Mouse (Mus musculus) heart, embryonic 13.5 days (tissue): ENCODE results near the gene C330021F23Rik. TPM values are rescaled to one million over a fixed set of nuclear protein-coding genes. Genes with fewer than 3 reads are reported as not detected.

Experiments used
- ATAC-seq: fragments of 200-750 bp; cut with Nextera tagmentation; 2 replicates; pipeline ENCODE4 v1.8.0; 2017; ENCODE audit warnings: moderate TSS enrichment; ENCODE audit not compliant: insufficient number of reproducible peaks, low FRiP score, low TSS enrichment; ENCODE audit errors: extremely low read depth
- H3K27ac ChIP-seq: fragments of 300-500 bp; sonication (generic); replicated peaks from 2 replicates; pipeline ENCODE4 v1.5.1; 2015; ENCODE audit warnings: moderate library complexity, mild to moderate bottlenecking, inconsistent platforms
- H3K27me3 ChIP-seq: fragments of 300-500 bp; sonication (generic); replicated peaks from 2 replicates; pipeline ENCODE4 v1.6.1; 2015; ENCODE audit warnings: mild to moderate bottlenecking, inconsistent platforms
- H3K36me3 ChIP-seq: fragments of 300-500 bp; sonication (generic); 2 replicates; pipeline ENCODE4 v1.6.1; 2015; ENCODE audit warnings: mild to moderate bottlenecking, inconsistent platforms
- H3K4me1 ChIP-seq: fragments of 300-500 bp; sonication (generic); 2 replicates; pipeline ENCODE4 v1.6.1; 2015; ENCODE audit warnings: inconsistent platforms
- H3K4me2 ChIP-seq: fragments of 300-500 bp; sonication (generic); 2 replicates; pipeline ENCODE4 v1.6.1; 2015; ENCODE audit warnings: inconsistent platforms, mild to moderate bottlenecking, moderate library complexity
- H3K4me3 ChIP-seq: fragments of 300-500 bp; sonication (generic); 2 replicates; pipeline ENCODE4 v1.5.1; 2015; ENCODE audit warnings: moderate library complexity, mild to moderate bottlenecking, inconsistent platforms
- H3K9ac ChIP-seq: fragments of 300-500 bp; sonication (generic); 2 replicates; pipeline ENCODE4 v1.6.1; 2015; ENCODE audit warnings: inconsistent platforms, mild to moderate bottlenecking, moderate library complexity
- H3K9me3 ChIP-seq: fragments of 300-500 bp; sonication (generic); 2 replicates; pipeline ENCODE4 v1.6.1; 2016; ENCODE audit warnings: inconsistent platforms
- WGBS: fragments of 180-500 bp; shearing (Covaris S2); methylation state at CpG from one replicate; pipeline ENCODE4 v1.1.7; 2015; ENCODE audit warnings: mixed read lengths; 5-methylcytosine and 5-hydroxymethylcytosine counted together
- polyA plus RNA-seq: library from polyadenylated mRNA; unstranded; fragments of >200 nt; fragmentation: Nextera tagmentation; extraction: Ambion mirVana; gene quantifications from 2 replicates; pipeline ENCODE4 v1.2.1, GENCODE M21; 2015

C330021F23Rik gene
- polyA plus RNA-seq, 1 experiment from 2014 or later = 5.5 TPM

DNA sequence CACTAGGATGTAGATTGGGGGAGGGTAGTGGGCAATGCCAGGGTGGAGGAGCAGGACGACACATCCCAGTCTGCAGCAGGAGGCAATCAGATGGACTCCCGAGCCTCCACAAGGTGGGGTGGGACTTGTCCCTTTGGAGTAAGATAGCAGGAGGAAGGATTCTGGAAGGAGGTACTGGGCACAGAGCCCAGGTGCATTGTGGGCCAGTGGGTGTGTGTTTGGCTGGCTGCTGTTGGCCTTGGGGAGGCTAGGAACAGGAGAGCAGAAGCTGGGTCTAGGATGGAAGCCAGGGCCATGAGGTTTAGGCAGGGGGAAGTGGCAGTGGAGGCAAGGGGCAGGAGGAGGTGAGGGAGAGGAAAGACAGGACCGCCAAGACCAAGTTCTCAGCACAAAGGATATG lies 25.7 kb downstream of the C330021F23Rik start:
- Histone ChIP-seq H3K27ac (no peak overlapping the region), H3K9me3 (no peaks in the 10 kb centered on the region), H3K9ac (no peak overlapping the region), H3K4me3 (no peak overlapping the region), H3K4me2 (no peak overlapping the region), H3K36me3 (no peaks in the 10 kb centered on the region), H3K27me3 (no peaks in the 10 kb centered on the region; the same call in 1 of the 2 replicates), H3K4me1 (no peaks in the 10 kb centered on the region)
- WGBS = 47% methylated on average over 3 of the region's 3 CpGs
- ATAC-seq = no peak

DNA sequence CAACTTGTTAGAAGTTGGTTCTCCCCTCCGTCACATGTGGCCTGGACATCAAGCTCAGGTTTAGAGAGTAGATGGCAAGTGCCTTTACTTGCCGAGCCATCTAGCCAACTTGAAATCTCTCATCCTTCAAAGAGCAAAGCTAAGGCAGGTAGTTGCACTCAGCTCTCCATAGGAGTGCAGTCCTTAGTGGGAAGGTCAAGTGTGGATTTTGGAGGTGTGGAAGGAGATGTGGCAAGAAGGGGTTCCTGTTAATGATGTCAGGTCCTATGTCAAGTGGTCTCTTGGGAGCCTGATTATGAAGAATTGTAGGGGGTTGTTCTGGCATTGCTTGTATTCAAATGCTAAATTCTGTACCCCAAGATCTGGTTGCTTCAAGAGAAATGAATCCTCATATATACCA lies 26.7 kb downstream of the C330021F23Rik start:
- H3K36me3 ChIP-seq = no peaks in the 10 kb centered on the region
- H3K27ac ChIP-seq = no peak overlapping the region
- 84% methylated on average over 2 of the region's 2 CpGs for WGBS
- H3K4me2 ChIP-seq = no peak overlapping the region
- H3K27me3 ChIP-seq = no peaks in the 10 kb centered on the region
- no peak overlapping the region for H3K9ac ChIP-seq
- no peak overlapping the region for H3K4me3 ChIP-seq
- H3K4me1 ChIP-seq = no peaks in the 10 kb centered on the region
- H3K9me3 ChIP-seq = no peaks in the 10 kb centered on the region
- no peak for ATAC-seq

DNA sequence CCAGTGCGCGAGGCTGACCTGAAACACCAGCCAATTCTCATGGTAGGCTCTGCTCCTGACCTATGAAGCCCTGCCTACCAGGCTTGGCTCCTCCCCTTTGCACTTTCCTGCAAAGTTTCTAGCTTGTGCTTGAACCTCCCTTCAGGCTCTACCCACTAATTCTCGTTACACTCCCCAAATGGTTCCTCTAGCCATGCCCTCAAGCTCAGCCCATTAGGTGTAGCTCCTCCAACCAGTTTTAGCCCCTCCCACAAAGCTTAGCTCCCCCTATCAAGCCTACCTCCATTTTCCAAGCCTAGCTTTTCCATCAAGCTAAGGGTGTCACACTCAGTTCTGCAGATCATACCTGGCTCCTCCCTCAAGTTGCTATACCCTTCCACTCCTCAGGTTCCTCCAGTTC lies 30.3 kb downstream of the C330021F23Rik start:
- Histone ChIP-seq H3K36me3 (no peaks in the 10 kb centered on the region), H3K27me3 (no peaks in the 10 kb centered on the region), H3K4me2 (no peak overlapping the region), H3K4me1 (no peaks in the 10 kb centered on the region), H3K9ac (no peak overlapping the region), H3K27ac (no peak overlapping the region), H3K4me3 (no peak overlapping the region), H3K9me3 (no peaks in the 10 kb centered on the region)
- 65% methylated on average over 3 of the region's 3 CpGs for WGBS
- no peak for ATAC-seq

DNA sequence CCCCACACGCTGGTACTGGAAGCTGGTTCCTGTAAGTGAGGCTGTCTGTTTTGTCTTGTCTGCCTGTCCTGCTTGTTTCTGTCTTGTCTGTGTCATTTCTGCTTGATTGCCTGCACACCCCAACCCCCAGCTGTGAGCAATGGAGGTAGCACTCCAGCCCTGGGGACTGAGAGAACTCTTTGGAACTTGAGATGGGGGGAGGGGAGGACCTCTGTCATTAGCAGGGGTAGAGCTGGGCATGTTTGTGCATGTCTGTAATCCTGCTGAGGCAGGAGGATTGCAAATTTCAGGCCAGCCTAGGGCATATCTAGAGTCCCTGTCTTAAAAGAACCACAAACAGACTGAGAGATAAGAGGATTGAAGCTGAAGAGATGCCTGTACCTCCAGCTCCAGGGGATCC lies 31.4 kb downstream of the C330021F23Rik start:
- 70% methylated on average over 1 of the region's 1 CpGs for WGBS
- Histone ChIP-seq H3K27me3 (no peaks in the 10 kb centered on the region), H3K9ac (no peak overlapping the region), H3K36me3 (no peaks in the 10 kb centered on the region), H3K9me3 (no peaks in the 10 kb centered on the region), H3K4me3 (no peak overlapping the region), H3K4me2 (no peak overlapping the region), H3K27ac (no peak overlapping the region), H3K4me1 (no peaks in the 10 kb centered on the region)
- no peak for ATAC-seq

DNA sequence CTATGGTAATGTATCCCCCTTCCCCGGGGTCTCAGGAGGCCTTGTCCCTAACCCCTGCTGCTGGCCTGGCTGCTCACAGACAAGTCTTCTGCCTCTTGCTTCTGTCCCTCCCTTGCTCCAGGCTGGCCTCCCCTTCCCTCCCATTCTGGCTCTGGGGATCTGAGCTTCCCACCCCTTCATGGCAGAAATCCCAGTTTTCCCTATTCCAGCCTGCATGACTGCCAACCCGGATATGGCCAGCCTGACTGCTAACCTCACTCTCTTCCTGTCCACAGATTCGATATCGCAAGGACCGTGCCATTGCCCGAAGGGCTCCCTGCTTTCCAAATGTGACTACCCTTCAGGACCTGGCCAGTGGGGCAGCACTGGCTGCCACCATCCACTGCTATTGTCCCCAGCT lies 32.6 kb downstream of the C330021F23Rik start:
- ATAC-seq = no peak
- no peak overlapping the region for H3K9ac ChIP-seq
- no peak overlapping the region for H3K4me2 ChIP-seq
- no peak overlapping the region for H3K4me3 ChIP-seq
- H3K9me3 ChIP-seq = no peaks in the 10 kb centered on the region
- no peaks in the 10 kb centered on the region for H3K27me3 ChIP-seq
- H3K27ac ChIP-seq = 0 out of 2 replicates have a peak overlapping the region, but pooled peaks have one; percentile 8
- no peaks in the 10 kb centered on the region for H3K4me1 ChIP-seq
- WGBS = 71% methylated on average over 6 of the region's 6 CpGs
- H3K36me3 ChIP-seq = no peaks in the 10 kb centered on the region

DNA sequence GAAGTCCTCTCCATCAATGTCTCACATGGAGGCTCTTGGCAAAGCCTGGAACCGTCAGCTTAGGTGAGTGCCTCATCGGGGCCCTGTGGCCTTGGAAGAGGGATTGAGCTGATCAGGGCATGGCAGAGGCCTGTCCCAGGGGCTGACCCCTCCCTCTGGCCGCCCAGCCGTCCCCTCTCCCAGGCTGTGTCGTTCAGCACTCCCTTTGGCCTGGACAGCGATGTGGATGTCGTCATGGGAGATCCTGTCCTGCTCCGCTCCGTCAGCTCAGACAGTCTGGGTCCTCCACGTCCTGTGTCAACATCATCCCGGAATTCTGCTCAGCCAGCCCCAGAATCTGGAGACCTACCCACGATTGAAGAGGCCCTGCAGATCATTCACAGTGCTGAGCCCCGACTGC lies 35.6 kb downstream of the C330021F23Rik start:
- Histone ChIP-seq H3K9ac (no peak overlapping the region), H3K4me1 (peaks cover 10% of the 10 kb centered on the region), H3K4me3 (no peak overlapping the region), H3K9me3 (no peaks in the 10 kb centered on the region), H3K4me2 (no peak overlapping the region), H3K27me3 (no peaks in the 10 kb centered on the region), H3K36me3 (peaks cover 12% of the 10 kb centered on the region), H3K27ac (no peak overlapping the region)
- WGBS = 66% methylated on average over 13 of the region's 13 CpGs
- no peak for ATAC-seq

DNA sequence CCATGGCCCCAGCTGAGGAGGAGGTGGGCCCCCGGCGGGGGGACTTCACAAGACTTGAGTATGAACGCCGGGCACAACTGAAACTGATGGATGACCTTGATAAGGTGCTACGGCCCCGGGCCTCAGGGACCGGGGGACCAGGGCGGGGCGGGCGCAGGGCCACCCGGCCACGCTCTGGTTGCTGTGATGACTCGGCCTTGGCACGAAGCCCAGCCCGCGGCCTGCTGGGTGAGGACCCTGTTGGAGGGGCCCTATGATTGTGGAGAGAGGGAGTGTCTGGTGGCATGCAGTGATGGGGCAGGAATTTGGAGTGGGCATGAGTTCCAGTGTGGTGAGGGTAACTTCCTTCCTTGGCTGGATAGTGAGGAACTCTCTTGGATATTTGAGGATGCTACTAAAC lies 38.8 kb downstream of the C330021F23Rik start:
- Histone ChIP-seq H3K9ac (peak overlapping the region; percentile 26; the same call in 1 of the 2 replicates), H3K4me3 (no peak overlapping the region), H3K4me2 (peak overlapping the region; percentile 20; the same call in 1 of the 2 replicates), H3K27me3 (no peaks in the 10 kb centered on the region), H3K4me1 (peaks cover 20% of the 10 kb centered on the region), H3K27ac (no peak overlapping the region), H3K9me3 (no peaks in the 10 kb centered on the region), H3K36me3 (peaks cover 44% of the 10 kb centered on the region)
- ATAC-seq = 0 out of 2 replicates have a peak, but pooled peaks have one; percentile 16
- 45% methylated on average over 16 of the region's 16 CpGs for WGBS

DNA sequence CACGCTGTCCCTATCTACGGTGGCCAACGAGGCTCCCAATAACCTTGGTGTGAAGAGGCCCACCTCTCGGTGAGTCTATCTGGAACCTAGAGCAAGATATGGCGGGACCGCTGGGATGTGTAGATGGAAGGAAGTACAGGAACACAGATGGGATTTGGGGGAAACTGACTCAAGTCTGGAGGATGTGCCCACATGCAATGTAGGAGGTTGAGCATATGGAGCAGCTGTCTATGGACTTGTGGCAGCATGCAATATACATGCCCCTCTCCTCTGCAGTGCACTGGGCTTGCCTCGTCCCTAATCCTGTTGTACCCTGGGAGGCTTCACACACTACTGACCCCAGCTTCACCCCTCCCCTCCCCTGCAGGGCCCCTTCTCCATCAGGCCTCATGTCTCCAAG lies 40.0 kb downstream of the C330021F23Rik start:
- ATAC-seq = no peak
- WGBS = 88% methylated on average over 7 of the region's 7 CpGs

DNA sequence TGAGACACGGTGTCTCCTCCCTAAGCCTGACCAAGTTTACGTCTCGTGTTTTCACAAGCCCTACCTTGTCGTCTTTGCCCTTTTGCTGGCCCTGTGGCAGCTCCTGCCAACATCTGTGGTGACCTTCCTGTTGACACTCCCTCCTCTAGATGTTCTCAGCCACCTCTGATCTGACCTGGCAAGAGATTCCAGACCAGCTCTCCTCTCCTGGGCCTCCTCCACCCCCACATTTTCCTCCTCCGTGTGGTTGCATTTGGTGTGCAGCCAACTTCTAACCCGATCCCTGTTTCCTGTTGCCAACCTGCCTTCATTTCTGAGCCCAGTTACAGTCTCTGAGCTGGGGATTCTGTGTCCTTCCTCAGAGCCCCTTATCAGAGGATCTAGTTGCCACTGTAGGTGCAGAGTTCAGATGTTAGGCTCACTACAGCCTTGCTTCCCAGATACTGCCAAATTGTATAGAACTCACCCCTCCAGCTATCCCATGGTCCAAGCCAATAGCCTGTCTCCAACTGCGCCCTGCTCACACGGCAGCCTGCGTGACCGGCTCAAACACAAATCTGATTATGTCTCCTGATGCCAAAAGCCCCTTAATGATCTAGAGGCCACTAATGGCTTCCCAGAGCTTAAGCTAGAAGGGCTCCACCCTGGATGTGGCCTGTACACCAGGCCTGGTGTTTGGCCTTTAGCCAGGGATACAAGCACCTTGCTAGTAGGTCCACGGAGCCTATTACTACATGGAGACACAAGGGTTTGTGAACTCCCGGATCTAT lies 41.4 kb downstream of the C330021F23Rik start:
- Histone ChIP-seq H3K27me3 (no peaks in the 10 kb centered on the region), H3K4me1 (peaks cover 20% of the 10 kb centered on the region), H3K36me3 (peaks cover 70% of the 10 kb centered on the region), H3K4me3 (no peak overlapping the region), H3K9ac (no peak overlapping the region; the same call in 1 of the 2 replicates), H3K4me2 (no peak overlapping the region), H3K27ac (no peak overlapping the region; the same call in 1 of the 2 replicates), H3K9me3 (no peaks in the 10 kb centered on the region)
- ATAC-seq = 0 out of 2 replicates have a peak, but pooled peaks have one; percentile 34
- WGBS = 77% methylated on average over 12 of the region's 12 CpGs

More for the DNA sequence above, 40.0 kb downstream of the C330021F23Rik start:
- peaks cover 56% of the 10 kb centered on the region for H3K36me3 ChIP-seq
- H3K4me3 ChIP-seq = no peak overlapping the region
- no peak overlapping the region for H3K27ac ChIP-seq
- no peak overlapping the region for H3K4me2 ChIP-seq
- H3K9me3 ChIP-seq = no peaks in the 10 kb centered on the region
- no peak overlapping the region for H3K9ac ChIP-seq
- no peaks in the 10 kb centered on the region for H3K27me3 ChIP-seq
- H3K4me1 ChIP-seq = peaks cover 20% of the 10 kb centered on the region

DNA sequence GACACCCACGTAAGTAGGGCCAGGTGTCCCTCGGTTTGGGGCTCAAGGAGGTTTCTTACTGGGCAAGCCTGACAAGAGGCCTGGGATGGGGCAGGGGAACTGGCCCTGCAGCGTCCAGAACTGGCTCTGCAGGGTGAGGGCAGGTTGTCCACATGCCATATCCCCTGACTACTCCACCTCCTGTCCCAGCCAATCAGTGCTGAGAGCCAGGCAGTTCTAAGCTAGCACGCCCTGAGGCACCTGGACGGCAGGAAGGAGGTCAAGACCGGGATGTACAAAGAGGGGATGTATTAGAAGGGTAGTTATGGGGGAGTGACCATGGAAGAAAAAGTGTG lies 42.0 kb downstream of the C330021F23Rik start:
- Histone ChIP-seq H3K4me1 (peaks cover 20% of the 10 kb centered on the region), H3K27ac (no peak overlapping the region), H3K4me3 (no peak overlapping the region), H3K36me3 (peaks cover 76% of the 10 kb centered on the region), H3K4me2 (no peak overlapping the region), H3K27me3 (no peaks in the 10 kb centered on the region), H3K9ac (no peak overlapping the region), H3K9me3 (no peaks in the 10 kb centered on the region)
- WGBS = 85% methylated on average over 6 of the region's 6 CpGs
- ATAC-seq = no peak

DNA sequence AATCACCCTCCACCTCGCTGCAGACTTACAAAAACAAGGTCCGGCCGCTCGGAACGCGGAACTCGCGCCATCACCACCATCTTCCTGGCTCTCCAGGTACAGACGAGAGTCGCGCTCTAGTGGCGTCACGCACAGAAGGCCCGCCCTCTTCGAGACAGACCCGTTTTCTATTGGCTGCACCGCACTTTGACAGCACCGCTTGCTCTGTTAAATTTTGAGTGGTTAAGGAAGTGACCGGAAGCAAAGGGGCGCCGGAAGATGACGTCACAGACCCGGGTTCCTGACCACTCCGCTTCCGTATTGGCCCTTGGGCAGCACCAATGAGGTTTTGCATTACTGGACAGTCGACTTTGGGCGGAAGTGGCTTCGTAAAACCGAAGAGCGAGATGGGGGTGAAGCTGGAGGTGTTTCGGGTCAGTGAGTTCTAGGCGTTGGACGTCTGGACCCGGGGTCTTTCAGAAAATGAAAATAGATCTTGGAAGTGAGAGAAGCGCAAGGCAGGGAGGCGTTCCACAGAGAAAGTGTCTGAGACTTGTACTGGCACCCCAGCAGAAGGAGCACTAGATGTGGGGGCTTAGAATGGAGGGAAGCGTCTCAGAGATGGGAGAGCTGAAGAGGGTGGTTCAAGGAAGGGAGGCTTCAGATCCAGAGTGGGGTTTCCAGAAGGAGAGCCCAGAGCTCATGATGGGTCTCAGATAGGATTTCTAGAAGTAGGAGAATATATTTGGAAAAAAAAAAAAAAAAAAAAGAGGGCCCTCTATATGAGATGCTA lies 53.6 kb downstream of the C330021F23Rik start, which contains the start of the genes Xab2 and Pet100:
TSS of gene Xab2 (minus strand) at position 118 of the 772 bp plus-strand sequence.
TSS of gene Pet100 (plus strand) at position 350 of the 772 bp plus-strand sequence.
- peak; percentile 96 for ATAC-seq
- peak within 1 kb of the TSS; percentile 95 for H3K9ac ChIP-seq
- H3K4me1 ChIP-seq = peaks cover 23% of the 10 kb centered on the region
- H3K4me2 ChIP-seq = peak within 1 kb of the TSS; percentile 96
- H3K4me3 ChIP-seq = peak within 1 kb of the TSS; percentile 91
- H3K27me3 ChIP-seq = no peaks in the 10 kb centered on the region
- H3K36me3 ChIP-seq = peaks cover 25% of the 10 kb centered on the region
- no peaks in the 10 kb centered on the region for H3K9me3 ChIP-seq
- WGBS = under 1% methylated on average over 37 of the region's 37 CpGs
- H3K27ac ChIP-seq = no peak within 1 kb of the TSS
